Mouse (Mus musculus) hindbrain, embryonic 15.5 days (tissue): Measurements from ENCODE around the gene Qpctl. TPM values are rescaled to one million over a fixed set of nuclear protein-coding genes. Genes with fewer than 3 reads are reported as not detected.
A peak's percentile ranks its signal among the peaks of the same experiment; 100 is the strongest.

ENCODE experiments used
- ATAC-seq: fragments of 200-750 bp; cut with Nextera tagmentation; 2 replicates; pipeline ENCODE4 v1.8.0; 2017; ENCODE audit warnings: low read depth, moderate number of reproducible peaks, moderate TSS enrichment; ENCODE audit not compliant: low FRiP score
- H3K27ac ChIP-seq: fragments of 300-500 bp; sonication (generic); replicated peaks from 2 replicates; pipeline ENCODE4 v1.5.1; 2015; ENCODE audit warnings: mild to moderate bottlenecking, inconsistent platforms
- H3K27me3 ChIP-seq: fragments of 300-500 bp; sonication (generic); 2 replicates; pipeline ENCODE4 v1.6.1; 2015; ENCODE audit warnings: control low read depth, inconsistent platforms
- H3K36me3 ChIP-seq: fragments of 300-500 bp; sonication (generic); 2 replicates; pipeline ENCODE4 v1.6.1; 2015; ENCODE audit warnings: control low read depth, inconsistent platforms
- H3K4me1 ChIP-seq: fragments of 300-500 bp; sonication (generic); replicated peaks from 2 replicates; pipeline ENCODE4 v1.6.1; 2015; ENCODE audit warnings: control low read depth, inconsistent platforms
- H3K4me2 ChIP-seq: fragments of 300-500 bp; sonication (generic); 2 replicates; pipeline ENCODE4 v1.6.1; 2015; ENCODE audit warnings: moderate library complexity, mild to moderate bottlenecking, inconsistent platforms
- H3K4me3 ChIP-seq: fragments of 300-500 bp; sonication (generic); 2 replicates; pipeline ENCODE4 v1.5.1; 2015; ENCODE audit warnings: mild to moderate bottlenecking, inconsistent platforms
- H3K9ac ChIP-seq: fragments of 300-500 bp; sonication (generic); 2 replicates; pipeline ENCODE4 v1.6.1; 2015; ENCODE audit warnings: inconsistent platforms
- H3K9me3 ChIP-seq: fragments of 300-500 bp; sonication (generic); 2 replicates; pipeline ENCODE4 v1.6.1; 2016; ENCODE audit warnings: control low read depth, inconsistent platforms
- WGBS: fragments of 180-500 bp; shearing (Covaris S2); methylation state at CpG from one replicate; pipeline ENCODE4 v1.1.7; 2015; 5-methylcytosine and 5-hydroxymethylcytosine counted together
- polyA plus RNA-seq: library from polyadenylated mRNA; unstranded; fragments of >200 nt; fragmentation: Nextera tagmentation; extraction: Ambion mirVana; gene quantifications from 2 replicates; pipeline ENCODE4 v1.2.1, GENCODE M21; 2015

Qpctl gene
- polyA plus RNA-seq, 1 experiment from 2014 or later: 24.2 TPM

- Histone ChIP-seq H3K9me3 (no peaks in the 10 kb centered on the region), H3K36me3 (no peaks in the 10 kb centered on the region), H3K9ac (peak within 1 kb of the TSS; percentile 7; the same call in 1 of the 2 replicates), H3K27me3 (0 out of 2 replicates have a peak, but pooled peaks cover 2% of the 10 kb centered on the region), H3K4me2 (peak within 1 kb of the TSS; percentile 69), H3K4me3 (peak within 1 kb of the TSS; percentile 38), H3K4me1 (peaks cover 28% of the 10 kb centered on the region), H3K27ac (peak within 1 kb of the TSS; percentile 33; the same call in 1 of the 2 replicates)
- ATAC-seq: peak; percentile 75
- 15% methylated on average over 64 of the region's 64 CpGs for WGBS
Observed at GRCm38 (mm10) chr7:19118028-19118771, 30.9 kb downstream of the Qpctl start, which contains the start of gene Gm4969. Gene Gm4969, minus strand, starts transcription at chr7:19118368.

- H3K4me1 ChIP-seq: no peaks in the 10 kb centered on the region
- H3K9me3 ChIP-seq: no peaks in the 10 kb centered on the region
- H3K36me3 ChIP-seq: no peaks in the 10 kb centered on the region
- no peak overlapping the region for H3K4me3 ChIP-seq
- WGBS: 94% methylated on average over 1 of the region's 1 CpGs
- no peak overlapping the region for H3K4me2 ChIP-seq
- no peak overlapping the region for H3K9ac ChIP-seq
- no peak for ATAC-seq
- H3K27ac ChIP-seq: no peak overlapping the region
- 0 out of 2 replicates have a peak, but pooled peaks cover 3% of the 10 kb centered on the region for H3K27me3 ChIP-seq
Observed at GRCm38 (mm10) chr7:19109565-19109964, 39.5 kb downstream of the Qpctl start.

GRCm38 (mm10) chr7:19107436-19107835, 41.7 kb downstream of the Qpctl start:
- Histone ChIP-seq H3K27me3 (no peaks in the 10 kb centered on the region), H3K36me3 (peaks cover 18% of the 10 kb centered on the region; the same call in 1 of the 2 replicates), H3K27ac (no peak overlapping the region), H3K4me1 (no peaks in the 10 kb centered on the region), H3K9ac (no peak overlapping the region), H3K4me3 (no peak overlapping the region), H3K9me3 (0 out of 2 replicates have a peak, but pooled peaks cover 3% of the 10 kb centered on the region), H3K4me2 (no peak overlapping the region)
- ATAC-seq: no peak
- WGBS: 64% methylated on average over 3 of the region's 3 CpGs

- Histone ChIP-seq H3K27me3 (no peaks in the 10 kb centered on the region), H3K4me3 (no peak overlapping the region), H3K27ac (no peak overlapping the region), H3K36me3 (peaks cover 18% of the 10 kb centered on the region; the same call in 1 of the 2 replicates), H3K4me2 (no peak overlapping the region), H3K4me1 (no peaks in the 10 kb centered on the region), H3K9me3 (0 out of 2 replicates have a peak, but pooled peaks cover 3% of the 10 kb centered on the region), H3K9ac (no peak overlapping the region)
- ATAC-seq: no peak
- WGBS: 82% methylated on average over 2 of the region's 2 CpGs
Observed at GRCm38 (mm10) chr7:19104486-19104885, 44.6 kb downstream of the Qpctl start.

GRCm38 (mm10) chr7:19103741-19104140, 45.4 kb downstream of the Qpctl start:
- Histone ChIP-seq H3K9ac (no peak overlapping the region), H3K4me2 (no peak overlapping the region), H3K4me3 (no peak overlapping the region), H3K27ac (no peak overlapping the region), H3K27me3 (no peaks in the 10 kb centered on the region), H3K4me1 (no peaks in the 10 kb centered on the region), H3K36me3 (peaks cover 18% of the 10 kb centered on the region; the same call in 1 of the 2 replicates), H3K9me3 (0 out of 2 replicates have a peak, but pooled peaks cover 3% of the 10 kb centered on the region)
- no peak for ATAC-seq

- Histone ChIP-seq H3K9ac (no peak overlapping the region), H3K4me2 (no peak overlapping the region), H3K4me1 (peaks cover 16% of the 10 kb centered on the region), H3K27me3 (0 out of 2 replicates have a peak, but pooled peaks cover 9% of the 10 kb centered on the region), H3K27ac (no peak overlapping the region), H3K36me3 (peaks cover 18% of the 10 kb centered on the region; the same call in 1 of the 2 replicates), H3K4me3 (no peak overlapping the region), H3K9me3 (0 out of 2 replicates have a peak, but pooled peaks cover 3% of the 10 kb centered on the region)
- no peak for ATAC-seq
- WGBS: 95% methylated on average over 1 of the region's 1 CpGs
Observed at GRCm38 (mm10) chr7:19100290-19100689, 48.8 kb downstream of the Qpctl start.

- no peak overlapping the region for H3K27ac ChIP-seq
- 60% methylated on average over 7 of the region's 7 CpGs for WGBS
- no peak for ATAC-seq
- peaks cover 13% of the 10 kb centered on the region; the same call in 1 of the 2 replicates for H3K36me3 ChIP-seq
- H3K4me3 ChIP-seq: no peak overlapping the region
- H3K4me1 ChIP-seq: peaks cover 31% of the 10 kb centered on the region
- no peak overlapping the region for H3K4me2 ChIP-seq
- 0 out of 2 replicates have a peak, but pooled peaks cover 3% of the 10 kb centered on the region for H3K9me3 ChIP-seq
- H3K9ac ChIP-seq: no peak overlapping the region
- peaks cover 18% of the 10 kb centered on the region for H3K27me3 ChIP-seq
Observed at GRCm38 (mm10) chr7:19098811-19099210, 50.3 kb downstream of the Qpctl start.

- Histone ChIP-seq H3K27me3 (peaks cover 21% of the 10 kb centered on the region), H3K4me1 (peaks cover 40% of the 10 kb centered on the region), H3K9me3 (0 out of 2 replicates have a peak, but pooled peaks cover 3% of the 10 kb centered on the region), H3K4me2 (no peak overlapping the region), H3K9ac (no peak overlapping the region), H3K4me3 (no peak overlapping the region), H3K27ac (no peak overlapping the region), H3K36me3 (peaks cover 5% of the 10 kb centered on the region; the same call in 1 of the 2 replicates)
- no peak for ATAC-seq
Observed at GRCm38 (mm10) chr7:19097863-19098262, 51.2 kb downstream of the Qpctl start.

GRCm38 (mm10) chr7:19097217-19097616, 51.9 kb downstream of the Qpctl start:
- no peak overlapping the region for H3K4me3 ChIP-seq
- peaks cover 47% of the 10 kb centered on the region for H3K4me1 ChIP-seq
- peaks cover 25% of the 10 kb centered on the region for H3K27me3 ChIP-seq
- H3K4me2 ChIP-seq: no peak overlapping the region
- H3K27ac ChIP-seq: no peak overlapping the region
- H3K9ac ChIP-seq: no peak overlapping the region
- ATAC-seq: no peak
- H3K36me3 ChIP-seq: no peaks in the 10 kb centered on the region
- H3K9me3 ChIP-seq: no peaks in the 10 kb centered on the region
- 70% methylated on average over 2 of the region's 2 CpGs for WGBS

- Histone ChIP-seq H3K4me2 (peak overlapping the region; percentile 99), H3K27me3 (peaks cover 32% of the 10 kb centered on the region), H3K9me3 (no peaks in the 10 kb centered on the region), H3K4me3 (peak overlapping the region; percentile 47; the same call in 1 of the 2 replicates), H3K36me3 (0 out of 2 replicates have a peak, but pooled peaks cover 3% of the 10 kb centered on the region), H3K9ac (no peak overlapping the region), H3K27ac (no peak overlapping the region), H3K4me1 (peaks cover 52% of the 10 kb centered on the region)
- 59% methylated on average over 5 of the region's 5 CpGs for WGBS
- no peak for ATAC-seq
Observed at GRCm38 (mm10) chr7:19096421-19096976, 52.6 kb downstream of the Qpctl start.

GRCm38 (mm10) chr7:19095751-19096110, 53.4 kb downstream of the Qpctl start:
- Histone ChIP-seq H3K4me1 (peaks cover 52% of the 10 kb centered on the region), H3K9me3 (no peaks in the 10 kb centered on the region), H3K4me2 (peak overlapping the region; percentile 99), H3K27ac (0 out of 2 replicates have a peak overlapping the region, but pooled peaks have one; percentile 82), H3K36me3 (peaks cover 3% of the 10 kb centered on the region; the same call in 1 of the 2 replicates), H3K4me3 (peak overlapping the region; percentile 47), H3K27me3 (peaks cover 39% of the 10 kb centered on the region), H3K9ac (peak overlapping the region; percentile 54)
- no peak for ATAC-seq
- under 1% methylated on average over 19 of the region's 19 CpGs for WGBS
